Mouse (Mus musculus) kidney, postnatal 0 days (tissue): ENCODE results near the gene Fignl2. TPM values are rescaled to one million over a fixed set of nuclear protein-coding genes. Genes with fewer than 3 reads are reported as not detected.
A peak's percentile ranks its signal among the peaks of the same experiment; 100 is the strongest.

Experiments used
- ATAC-seq: fragments of 200-750 bp; cut with Nextera tagmentation; replicated peaks from 2 replicates; pipeline ENCODE4 v1.8.0; 2017; ENCODE audit warnings: low read depth, moderate number of reproducible peaks, moderate TSS enrichment, moderate library complexity; ENCODE audit not compliant: low FRiP score
- DNase-seq: peaks from one replicate; pipeline ENCODE4 v3.0.0-alpha.2; 2016; ENCODE audit warnings: low spot score
- H3K27ac ChIP-seq: fragments of 300-500 bp; sonication (generic); 2 replicates; pipeline ENCODE4 v1.5.1; 2014; ENCODE audit warnings: mild to moderate bottlenecking
- H3K27me3 ChIP-seq: fragments of 300-500 bp; sonication (generic); 2 replicates; pipeline ENCODE4 v1.6.1; 2014; ENCODE audit warnings: low read length, mixed read lengths; ENCODE audit not compliant: insufficient read depth
- H3K36me3 ChIP-seq: fragments of 300-500 bp; sonication (generic); 2 replicates; pipeline ENCODE4 v1.6.1; 2014; ENCODE audit warnings: low read length, mixed read lengths; ENCODE audit not compliant: insufficient read depth
- H3K4me1 ChIP-seq: fragments of 300-500 bp; sonication (generic); replicated peaks from 2 replicates; pipeline ENCODE4 v1.6.1; 2014; ENCODE audit warnings: antibody characterized with exemption, low read length, mixed read lengths; ENCODE audit not compliant: insufficient read depth
- H3K4me2 ChIP-seq: fragments of 300-500 bp; sonication (generic); 2 replicates; pipeline ENCODE4 v1.6.1; 2014; ENCODE audit warnings: mild to moderate bottlenecking, low read length, moderate library complexity, mixed read lengths
- H3K4me3 ChIP-seq: fragments of 300-500 bp; sonication (generic); replicated peaks from 2 replicates; pipeline ENCODE4 v1.5.1; 2014; ENCODE audit warnings: low read depth, low read length
- H3K9ac ChIP-seq: fragments of 300-500 bp; sonication (generic); 2 replicates; pipeline ENCODE4 v1.6.1; 2014; ENCODE audit warnings: low read depth, low read length
- H3K9me3 ChIP-seq: fragments of 300-500 bp; sonication (generic); replicated peaks from 2 replicates; pipeline ENCODE4 v1.6.1; 2016; ENCODE audit warnings: low read length, inconsistent platforms, mixed read lengths
- CTCF ChIP-seq: IDR thresholded peaks from 2 replicates; pipeline ENCODE4 v1.5.1; 2016; ENCODE audit warnings: antibody characterized with exemption, low read depth, mild to moderate bottlenecking, moderate library complexity
- WGBS: fragments of 180-500 bp; shearing (Covaris S2); extraction: QIAGEN DNeasy Blood & Tissue Kit; methylation state at CpG from one replicate; pipeline ENCODE4 v1.1.7; 2014; 5-methylcytosine and 5-hydroxymethylcytosine counted together
- polyA plus RNA-seq: library from polyadenylated mRNA; unstranded; fragments of >200 nt; fragmentation: Nextera tagmentation; extraction: Ambion mirVana; gene quantifications from 2 replicates; pipeline ENCODE4 v1.2.1, GENCODE M21; 2015

The Fignl2 gene
- polyA plus RNA-seq, 1 experiment from 2014 or later = 0.47 TPM

DNA sequence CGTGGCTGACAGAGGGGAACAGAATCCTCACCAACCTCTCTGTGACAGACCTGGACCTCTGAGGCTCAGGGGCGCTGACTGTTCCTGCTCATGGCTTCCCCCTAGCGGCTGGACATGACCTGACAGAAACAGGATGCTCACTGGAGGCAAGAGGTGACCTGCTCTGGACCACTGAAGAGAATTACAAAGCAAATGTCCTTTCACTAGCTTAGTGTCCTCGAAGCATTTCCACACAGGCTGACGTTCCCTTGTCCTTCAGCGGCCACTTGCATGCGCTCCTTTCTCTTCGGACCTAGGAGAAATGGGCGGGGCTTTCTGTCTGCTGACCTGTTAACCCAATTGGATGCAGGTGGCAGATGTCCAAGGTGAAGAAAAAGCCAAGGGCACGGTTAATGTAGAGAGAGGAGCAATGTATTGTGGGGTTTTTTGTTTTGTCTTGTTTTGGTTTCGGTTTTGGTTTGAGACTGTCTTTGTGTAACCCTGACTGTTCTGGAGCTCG lies 27.2 kb upstream of the Fignl2 start:
- peak; percentile 95 for TF ChIP-seq CTCF
- Histone ChIP-seq H3K27ac (no peak overlapping the region), H3K36me3 (no peaks in the 10 kb centered on the region), H3K9ac (no peak overlapping the region), H3K4me1 (no peaks in the 10 kb centered on the region), H3K9me3 (no peaks in the 10 kb centered on the region), H3K4me3 (no peak overlapping the region), H3K4me2 (peak overlapping the region; percentile 25), H3K27me3 (no peaks in the 10 kb centered on the region)
- ATAC-seq = peak; percentile 63; the same call in 1 of the 2 replicates
- WGBS = 16% methylated on average over 12 of the region's 12 CpGs
- DNase-seq = peak; percentile 83

DNA sequence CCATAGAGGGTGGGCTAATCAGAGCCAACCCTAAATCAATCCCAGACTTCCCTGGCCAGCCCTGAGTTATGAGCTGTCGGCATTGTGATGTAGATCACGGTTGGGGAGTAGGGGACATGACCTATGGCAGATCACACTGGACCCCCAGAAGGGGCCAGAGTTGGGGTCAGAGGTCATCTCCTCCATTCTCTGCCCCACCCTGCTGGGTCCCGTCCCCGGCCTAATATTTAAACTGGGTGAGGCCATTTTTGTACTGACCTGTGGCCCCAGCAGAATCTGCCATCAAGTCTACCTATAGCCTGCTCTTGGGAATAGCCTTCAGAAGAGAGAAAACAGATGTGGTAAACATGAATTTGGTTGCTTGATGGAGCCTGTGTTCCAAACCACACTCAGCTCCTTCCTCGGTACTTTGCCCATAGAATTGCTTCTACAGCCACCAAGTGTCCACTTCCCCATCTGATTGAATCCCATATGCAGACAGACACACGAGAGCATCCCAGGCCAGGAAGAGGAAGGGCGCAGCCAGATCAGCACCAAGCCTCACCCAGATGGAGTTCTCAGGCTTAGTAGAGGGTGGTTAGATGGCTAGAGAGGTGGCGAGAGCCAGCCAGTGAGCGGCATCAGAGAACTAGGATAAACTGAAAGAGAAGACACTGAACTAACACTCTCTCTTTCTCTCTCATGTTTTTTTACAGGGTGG lies 25.4 kb upstream of the Fignl2 start:
- H3K4me1 ChIP-seq = no peaks in the 10 kb centered on the region
- ATAC-seq (peak; percentile 31; the same call in 1 of the 2 replicates), DNase-seq (no peak)
- no peaks in the 10 kb centered on the region for H3K9me3 ChIP-seq
- TF ChIP-seq CTCF = no peak
- no peaks in the 10 kb centered on the region for H3K27me3 ChIP-seq
- no peak overlapping the region for H3K4me3 ChIP-seq
- H3K4me2 ChIP-seq = no peak overlapping the region
- H3K9ac ChIP-seq = no peak overlapping the region
- no peak overlapping the region for H3K27ac ChIP-seq
- 80% methylated on average over 9 of the region's 9 CpGs for WGBS
- no peaks in the 10 kb centered on the region for H3K36me3 ChIP-seq

- ATAC-seq = no peak
- H3K4me1 ChIP-seq = peaks cover 10% of the 10 kb centered on the region
- H3K4me2 ChIP-seq = no peak overlapping the region
- H3K27me3 ChIP-seq = no peaks in the 10 kb centered on the region
- DNase-seq = no peak
- WGBS = 87% methylated on average over 3 of the region's 3 CpGs
- no peaks in the 10 kb centered on the region for H3K36me3 ChIP-seq
- TF ChIP-seq CTCF = no peak
- H3K9ac ChIP-seq = no peak overlapping the region
- no peaks in the 10 kb centered on the region for H3K9me3 ChIP-seq
- no peak overlapping the region for H3K27ac ChIP-seq
- H3K4me3 ChIP-seq = no peak overlapping the region
Observed at GRCm38 (mm10) chr15:101100996-101101395, 22.6 kb upstream of the Fignl2 start.

DNA sequence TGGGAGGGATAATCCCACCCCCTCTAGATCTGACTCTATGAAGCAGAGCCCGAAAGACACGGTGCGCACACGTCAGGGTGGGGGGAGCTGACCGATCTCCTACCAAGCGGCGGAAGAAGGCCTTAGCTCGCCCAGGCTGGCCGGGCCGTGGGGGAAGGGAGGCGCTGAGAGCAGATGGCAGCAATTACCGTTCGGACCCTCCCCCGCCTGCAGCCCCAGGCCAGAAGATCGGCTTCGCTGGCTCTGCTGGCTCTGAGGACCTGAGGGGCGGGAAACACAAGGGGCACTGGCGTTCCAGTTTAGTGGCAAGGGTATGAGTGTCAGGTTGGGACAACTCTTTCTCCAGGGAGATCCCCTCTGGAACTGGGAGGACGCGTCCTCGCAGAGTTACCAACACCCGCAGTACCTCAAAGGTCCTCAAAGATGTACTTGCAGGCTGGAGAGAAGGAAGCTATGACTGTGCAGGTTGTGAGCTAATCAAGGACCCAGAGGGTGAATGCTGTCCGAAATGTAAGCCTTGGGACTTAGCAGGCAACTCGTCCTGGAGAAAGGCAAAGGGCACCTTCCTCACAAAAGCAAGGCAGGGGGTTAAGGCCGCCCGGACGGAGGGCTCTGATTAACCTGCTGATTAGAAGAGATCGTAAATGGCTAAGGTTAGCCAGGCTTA lies 19.8 kb upstream of the Fignl2 start:
- Histone ChIP-seq H3K4me3 (no peak overlapping the region), H3K4me2 (peak overlapping the region; percentile 41), H3K27me3 (no peaks in the 10 kb centered on the region), H3K4me1 (peaks cover 22% of the 10 kb centered on the region), H3K36me3 (no peaks in the 10 kb centered on the region), H3K9ac (peak overlapping the region; percentile 47; the same call in 1 of the 2 replicates), H3K9me3 (no peaks in the 10 kb centered on the region), H3K27ac (peak overlapping the region; percentile 25; the same call in 1 of the 2 replicates)
- DNase-seq = peak; percentile 80
- peak; percentile 35 for ATAC-seq
- 8% methylated on average over 28 of the region's 28 CpGs for WGBS
- TF ChIP-seq CTCF = no peak

- WGBS = 62% methylated on average over 3 of the region's 3 CpGs
- no peak for ATAC-seq
- no peak overlapping the region for H3K9ac ChIP-seq
Observed at GRCm38 (mm10) chr15:101095392-101095791, 17.0 kb upstream of the Fignl2 start.

GRCm38 (mm10) chr15:101094979-101095378 lies 16.6 kb upstream of the Fignl2 start:
- no peak for ATAC-seq
- Histone ChIP-seq H3K27ac (0 out of 2 replicates have a peak overlapping the region, but pooled peaks have one; percentile 2), H3K36me3 (no peaks in the 10 kb centered on the region), H3K4me2 (no peak overlapping the region), H3K9me3 (no peaks in the 10 kb centered on the region), H3K4me1 (peaks cover 32% of the 10 kb centered on the region), H3K4me3 (no peak overlapping the region), H3K9ac (no peak overlapping the region), H3K27me3 (no peaks in the 10 kb centered on the region)
- WGBS = 41% methylated on average over 9 of the region's 9 CpGs
- no peak for TF ChIP-seq CTCF
- DNase-seq = no peak

More at GRCm38 (mm10) chr15:101095392-101095791, 17.0 kb upstream of the Fignl2 start:
- Histone ChIP-seq H3K4me3 (no peak overlapping the region), H3K4me2 (no peak overlapping the region), H3K27ac (no peak overlapping the region), H3K27me3 (no peaks in the 10 kb centered on the region), H3K36me3 (no peaks in the 10 kb centered on the region), H3K4me1 (peaks cover 32% of the 10 kb centered on the region), H3K9me3 (no peaks in the 10 kb centered on the region)
- TF ChIP-seq CTCF = no peak
- no peak for DNase-seq
